Mouse (Mus musculus): Measurements from ENCODE around the gene Cbfa2t3. TPM values are rescaled to one million over a fixed set of nuclear protein-coding genes. Genes with fewer than 3 reads are reported as not detected.
A peak's percentile ranks its signal among the peaks of the same experiment; 100 is the strongest.

Cbfa2t3 gene
- total and polyA plus RNA-seq, 3 experiments = 10.9 to 22.3 (median 21.8) TPM

- WGBS = 73% methylated on average over 8 of the region's 8 CpGs
- intact Hi-C loops (cut with DNase I) = no loop called here
Observed at GRCm38 (mm10) chr8:122692152-122692551, 6.8 kb downstream of the Cbfa2t3 start.

GRCm38 (mm10) chr8:122691018-122691417 lies 7.9 kb downstream of the Cbfa2t3 start:
- no peak overlapping the region for H3K27ac ChIP-seq
- no peaks in the 10 kb centered on the region for H3K36me3 ChIP-seq (ENCODE audit: control insufficient read depth, insufficient read depth, low read length)
- DNase-seq = peak in 1 of 2 experiments; percentile 68
- no peaks in the 10 kb centered on the region for H3K79me2 ChIP-seq (replicated peaks; ENCODE audit: control insufficient read depth, insufficient read depth, low read length)
- H3K4me1 ChIP-seq (ENCODE audit: control insufficient read depth, insufficient read depth, low read length) = peaks cover 17% of the 10 kb centered on the region
- intact Hi-C loops (cut with DNase I) = no loop called here
- H3K27me3 ChIP-seq (ENCODE audit: control insufficient read depth, insufficient read depth, low read length) = no peaks in the 10 kb centered on the region
- no peak overlapping the region for H3K9ac ChIP-seq (ENCODE audit: low read depth, low read length)
- TF ChIP-seq POLR2A (IDR thresholded peaks at IDR 0.05; ENCODE audit: insufficient read depth, low read depth, low read length) = no peak
- no peak for TF ChIP-seq EP300 (IDR thresholded peaks at IDR 0.05; ENCODE audit: insufficient read depth, low read depth, low read length)
- no peak for TF ChIP-seq CTCF (IDR thresholded peaks at IDR 0.05)
- no peak overlapping the region for H3K4me3 ChIP-seq
- 61% methylated on average over 6 of the region's 6 CpGs for WGBS

More at GRCm38 (mm10) chr8:122692152-122692551, 6.8 kb downstream of the Cbfa2t3 start:
- no peak overlapping the region for H3K27ac ChIP-seq
- DNase-seq = no peak
- no peak overlapping the region for H3K4me3 ChIP-seq
- no peaks in the 10 kb centered on the region for H3K36me3 ChIP-seq (ENCODE audit: control insufficient read depth, insufficient read depth, low read length)
- H3K79me2 ChIP-seq (replicated peaks; ENCODE audit: control insufficient read depth, insufficient read depth, low read length) = no peaks in the 10 kb centered on the region
- no peak overlapping the region for H3K9ac ChIP-seq (ENCODE audit: low read depth, low read length)
- no peak for TF ChIP-seq EP300 (IDR thresholded peaks at IDR 0.05; ENCODE audit: insufficient read depth, low read depth, low read length)
- no peak for TF ChIP-seq CTCF (IDR thresholded peaks at IDR 0.05)
- TF ChIP-seq POLR2A (IDR thresholded peaks at IDR 0.05; ENCODE audit: insufficient read depth, low read depth, low read length) = no peak
- peaks cover 22% of the 10 kb centered on the region for H3K4me1 ChIP-seq (ENCODE audit: control insufficient read depth, insufficient read depth, low read length)
- no peaks in the 10 kb centered on the region for H3K27me3 ChIP-seq (ENCODE audit: control insufficient read depth, insufficient read depth, low read length)

GRCm38 (mm10) chr8:122689315-122689714 lies 9.6 kb downstream of the Cbfa2t3 start:
- no peak for TF ChIP-seq CTCF (IDR thresholded peaks at IDR 0.05)
- no peak for TF ChIP-seq EP300 (IDR thresholded peaks at IDR 0.05; ENCODE audit: insufficient read depth, low read depth, low read length)
- no peak for TF ChIP-seq POLR2A (IDR thresholded peaks at IDR 0.05; ENCODE audit: insufficient read depth, low read depth, low read length)
- WGBS = 87% methylated on average over 1 of the region's 1 CpGs

GRCm38 (mm10) chr8:122686879-122687278 lies 12.0 kb downstream of the Cbfa2t3 start:
- Histone ChIP-seq H3K27ac (no peak overlapping the region), H3K9ac (ENCODE audit: low read depth, low read length) (no peak overlapping the region), H3K4me3 (no peak overlapping the region), H3K79me2 (replicated peaks; ENCODE audit: control insufficient read depth, insufficient read depth, low read length) (no peaks in the 10 kb centered on the region), H3K36me3 (ENCODE audit: control insufficient read depth, insufficient read depth, low read length) (no peaks in the 10 kb centered on the region), H3K27me3 (ENCODE audit: control insufficient read depth, insufficient read depth, low read length) (no peaks in the 10 kb centered on the region), H3K4me1 (ENCODE audit: control insufficient read depth, insufficient read depth, low read length) (peaks cover 2% of the 10 kb centered on the region; the same call in 1 of the 2 replicates)
- intact Hi-C loops (cut with DNase I) = loop anchor here (10.0 kb wide), 1 partner anchor 88 kb away; the partner anchor contains the start of gene Acsf3
- no peak for DNase-seq
- TF ChIP-seq CTCF (IDR thresholded peaks at IDR 0.05) = no peak
- TF ChIP-seq EP300 (IDR thresholded peaks at IDR 0.05; ENCODE audit: insufficient read depth, low read depth, low read length) = no peak
- no peak for TF ChIP-seq POLR2A (IDR thresholded peaks at IDR 0.05; ENCODE audit: insufficient read depth, low read depth, low read length)
- WGBS = 91% methylated on average over 9 of the region's 9 CpGs

More at GRCm38 (mm10) chr8:122689315-122689714, 9.6 kb downstream of the Cbfa2t3 start:
- H3K27me3 ChIP-seq (ENCODE audit: control insufficient read depth, insufficient read depth, low read length) = no peaks in the 10 kb centered on the region
- no peak overlapping the region for H3K9ac ChIP-seq (ENCODE audit: low read depth, low read length)
- no peak overlapping the region for H3K27ac ChIP-seq
- peaks cover 8% of the 10 kb centered on the region for H3K4me1 ChIP-seq (ENCODE audit: control insufficient read depth, insufficient read depth, low read length)
- no peaks in the 10 kb centered on the region for H3K36me3 ChIP-seq (ENCODE audit: control insufficient read depth, insufficient read depth, low read length)
- no peak overlapping the region for H3K4me3 ChIP-seq
- no peaks in the 10 kb centered on the region for H3K79me2 ChIP-seq (replicated peaks; ENCODE audit: control insufficient read depth, insufficient read depth, low read length)
- intact Hi-C loops (cut with DNase I) = loop anchor here (10.0 kb wide), 1 partner anchor 85 kb away; the partner anchor contains the start of gene Acsf3
- no peak for DNase-seq

GRCm38 (mm10) chr8:122685097-122685861 lies 13.6 kb downstream of the Cbfa2t3 start:
- Histone ChIP-seq H3K4me1 (ENCODE audit: control insufficient read depth, insufficient read depth, low read length) (no peaks in the 10 kb centered on the region), H3K27me3 (ENCODE audit: control insufficient read depth, insufficient read depth, low read length) (no peaks in the 10 kb centered on the region), H3K79me2 (replicated peaks; ENCODE audit: control insufficient read depth, insufficient read depth, low read length) (no peaks in the 10 kb centered on the region), H3K27ac (no peak overlapping the region), H3K36me3 (ENCODE audit: control insufficient read depth, insufficient read depth, low read length) (no peaks in the 10 kb centered on the region), H3K4me3 (no peak overlapping the region), H3K9ac (ENCODE audit: low read depth, low read length) (no peak overlapping the region)
- 70% methylated on average over 19 of the region's 19 CpGs for WGBS
- intact Hi-C loops (cut with DNase I) = loop anchor here (10.0 kb wide), 1 partner anchor 90 kb away; the partner anchor contains the start of gene Acsf3
- TF ChIP-seq POLR2A (IDR thresholded peaks at IDR 0.05; ENCODE audit: insufficient read depth, low read depth, low read length) = no peak
- no peak for DNase-seq

- Histone ChIP-seq H3K79me2 (replicated peaks; ENCODE audit: control insufficient read depth, insufficient read depth, low read length) (no peaks in the 10 kb centered on the region), H3K9ac (ENCODE audit: low read depth, low read length) (no peak overlapping the region), H3K36me3 (ENCODE audit: control insufficient read depth, insufficient read depth, low read length) (no peaks in the 10 kb centered on the region), H3K4me3 (no peak overlapping the region), H3K27ac (no peak overlapping the region), H3K27me3 (ENCODE audit: control insufficient read depth, insufficient read depth, low read length) (no peaks in the 10 kb centered on the region), H3K4me1 (ENCODE audit: control insufficient read depth, insufficient read depth, low read length) (peaks cover 1% of the 10 kb centered on the region; the same call in 1 of the 2 replicates)
- WGBS = 75% methylated on average over 11 of the region's 11 CpGs
- intact Hi-C loops (cut with DNase I) = loop anchor here (10.0 kb wide), 1 partner anchor 92 kb away; the partner anchor contains the start of gene Acsf3
- DNase-seq = no peak
- TF ChIP-seq EP300 (IDR thresholded peaks at IDR 0.05; ENCODE audit: insufficient read depth, low read depth, low read length) (no peak), POLR2A (IDR thresholded peaks at IDR 0.05; ENCODE audit: insufficient read depth, low read depth, low read length) (no peak), CTCF (IDR thresholded peaks at IDR 0.05) (no peak)
Observed at GRCm38 (mm10) chr8:122682820-122683219, 16.1 kb downstream of the Cbfa2t3 start.
